Mouse (Mus musculus) megakaryocyte progenitor cell, adult 5-6 weeks (primary cell): ENCODE measurements around the gene Mgp. TPM values are rescaled to one million over a fixed set of nuclear protein-coding genes. Genes with fewer than 3 reads are reported as not detected.

ENCODE experiments used
- ATAC-seq: replicated peaks from 2 replicates; pipeline ENCODE4 v1.8.0; 2016; ENCODE audit warnings: mild to moderate bottlenecking, moderate TSS enrichment, inconsistent platforms; ENCODE audit not compliant: poor library complexity
- total RNA-seq, 2 experiments: library from RNA; stranded (forward) in 1 of 2; stranded (reverse) in 1 of 2; fragments of 157-497, 149-512 nt in 1 of 2; fragments of 200-1000 nt in 1 of 2; gene quantifications; 2 replicates each; pipeline versions ENCODE4 v1.2.3 to v1.2.4; 2015 to 2017

The Mgp gene
- total RNA-seq, 2 experiments from 2014 or later = not detected

DNA sequence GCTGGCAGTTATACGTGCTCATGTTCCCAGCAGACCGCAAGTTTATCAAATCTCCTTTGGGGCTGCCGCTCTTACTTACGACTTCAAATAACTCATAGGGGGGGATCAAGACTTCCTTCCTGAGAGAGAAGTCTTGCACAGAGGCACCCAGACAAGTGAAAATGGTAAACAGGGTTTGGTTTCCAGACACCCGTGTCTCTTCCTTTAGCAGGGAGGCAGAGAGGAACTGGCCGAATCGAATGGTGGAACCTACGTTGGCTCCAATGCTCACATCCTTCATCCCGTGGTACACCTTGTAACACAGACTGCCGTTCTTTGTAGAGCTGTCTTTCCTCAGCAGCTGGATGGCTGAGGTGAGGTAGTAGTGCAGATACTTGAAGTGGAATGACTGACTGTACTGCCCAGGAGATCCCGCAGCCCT, 21.3 kb downstream of the Mgp start:
- ATAC-seq = no peak

DNA sequence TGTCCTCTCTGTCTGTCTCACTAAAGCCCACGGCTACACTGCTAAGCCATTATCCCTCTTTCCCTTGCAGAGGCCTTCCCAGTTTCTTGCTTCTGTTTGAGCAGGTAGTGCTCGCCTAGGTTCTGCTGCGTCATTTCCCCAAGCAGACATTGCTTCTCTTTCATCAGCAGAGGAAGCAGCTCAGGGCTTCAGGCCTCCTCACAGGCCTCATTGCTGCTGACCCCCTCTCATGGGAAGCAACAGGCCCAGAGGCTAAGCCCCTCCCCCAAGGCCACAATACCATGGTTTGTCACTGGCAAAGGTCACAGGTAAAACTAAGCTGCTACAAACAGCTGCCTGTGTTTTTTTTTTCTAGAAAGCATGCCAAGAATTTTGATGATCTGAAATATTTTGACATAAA, 22.9 kb downstream of the Mgp start:
- ATAC-seq = no peak

DNA sequence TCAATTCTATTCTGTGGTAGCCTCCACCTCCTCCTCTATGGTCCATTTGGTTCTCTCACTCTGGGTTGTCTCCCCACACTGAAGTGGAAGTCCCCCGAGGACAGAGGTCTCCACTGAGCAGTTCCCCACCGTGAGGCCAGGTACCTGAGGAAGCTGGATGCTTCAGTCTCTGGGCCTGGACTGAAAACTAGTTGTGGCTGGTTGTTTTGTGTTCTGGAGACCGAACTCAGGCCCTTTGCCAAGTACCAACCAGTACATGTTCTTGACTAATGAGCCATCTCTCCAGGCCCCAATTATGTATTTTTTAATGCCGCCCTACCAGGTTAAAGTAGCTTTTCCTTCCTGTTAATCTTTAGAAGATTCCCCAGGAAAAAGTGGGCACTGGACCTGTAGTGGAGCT, 23.3 kb downstream of the Mgp start:
- ATAC-seq = no peak

DNA sequence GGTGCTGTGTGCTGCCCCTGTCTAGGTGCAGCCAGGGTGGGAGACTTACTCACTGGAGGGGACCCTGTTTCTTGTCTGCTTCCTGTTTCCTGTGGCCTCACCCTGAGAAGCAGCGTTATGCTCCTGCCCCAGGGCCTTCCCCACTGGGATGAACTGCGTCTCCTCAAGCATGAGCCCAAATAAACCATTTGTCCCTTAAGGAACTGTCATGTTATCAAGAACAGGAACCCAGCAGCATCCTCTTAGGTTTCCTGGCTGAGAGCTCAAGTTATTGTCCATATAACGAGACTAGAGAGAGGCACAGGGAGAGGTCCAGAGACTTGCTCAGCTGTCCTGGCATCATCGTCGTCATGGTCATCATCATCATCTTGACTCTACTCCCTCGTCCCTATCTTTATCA, 25.4 kb downstream of the Mgp start:
- ATAC-seq = no peak

DNA sequence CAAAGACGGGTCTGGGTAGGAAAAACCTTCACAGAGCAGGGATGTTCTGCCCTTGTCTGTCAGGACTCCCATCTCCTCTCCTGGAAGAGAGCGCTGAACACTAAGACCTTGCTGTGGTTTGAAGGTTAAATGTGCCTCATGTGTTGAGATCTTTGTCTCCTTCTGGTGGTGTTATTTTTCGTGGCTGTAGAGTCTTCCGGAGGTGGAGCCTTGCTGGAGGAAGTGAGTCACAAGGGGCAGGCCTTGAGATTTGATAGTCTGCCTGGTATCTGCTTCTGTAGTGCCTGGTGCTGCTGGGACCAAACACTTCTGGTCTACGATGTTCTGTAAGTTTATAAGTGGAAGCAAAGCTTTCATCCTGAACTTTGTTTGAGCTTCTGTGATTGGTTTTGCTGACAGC, 26.7 kb downstream of the Mgp start:
- no peak; the same call in 1 of the 2 replicates for ATAC-seq

DNA sequence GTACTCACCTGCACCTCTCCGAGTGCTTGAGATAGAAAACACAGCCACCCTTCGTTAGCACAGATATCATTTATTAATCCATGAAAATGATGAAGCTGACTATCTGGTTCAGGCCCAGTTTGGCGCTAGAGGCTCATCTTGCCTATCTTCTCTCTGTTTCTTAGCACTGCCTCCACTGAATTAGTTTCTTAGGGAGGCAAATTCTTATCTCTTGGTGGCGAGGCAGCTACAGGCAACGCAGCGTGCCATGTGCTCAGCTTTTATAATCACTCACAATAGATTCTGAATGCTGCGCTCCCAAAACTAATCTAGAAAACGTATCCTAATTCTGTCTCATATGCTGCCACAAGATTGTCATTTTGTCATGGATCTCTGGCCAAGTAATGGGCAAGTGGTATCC, 27.2 kb downstream of the Mgp start:
- peak; percentile 71 for ATAC-seq

DNA sequence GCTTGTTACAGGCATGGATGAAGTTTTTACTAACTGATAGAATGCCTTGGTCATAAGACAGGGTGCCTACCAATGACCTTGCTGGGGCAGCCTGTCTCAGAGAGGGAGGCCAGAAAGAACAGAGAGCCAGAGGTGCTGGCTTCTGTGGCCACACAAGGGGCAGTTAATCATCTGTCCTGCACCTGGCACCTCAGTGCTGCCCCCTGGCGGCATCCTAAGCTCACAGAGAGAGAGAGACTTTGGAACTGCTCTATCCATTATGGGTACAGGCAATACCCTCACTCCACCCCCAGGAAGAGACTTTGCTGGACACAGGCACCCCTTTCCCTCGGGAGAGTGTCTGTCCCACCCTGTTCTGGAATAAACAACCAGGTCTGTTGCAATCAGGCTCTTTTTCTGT, 27.8 kb downstream of the Mgp start:
- peak; percentile 80 for ATAC-seq

DNA sequence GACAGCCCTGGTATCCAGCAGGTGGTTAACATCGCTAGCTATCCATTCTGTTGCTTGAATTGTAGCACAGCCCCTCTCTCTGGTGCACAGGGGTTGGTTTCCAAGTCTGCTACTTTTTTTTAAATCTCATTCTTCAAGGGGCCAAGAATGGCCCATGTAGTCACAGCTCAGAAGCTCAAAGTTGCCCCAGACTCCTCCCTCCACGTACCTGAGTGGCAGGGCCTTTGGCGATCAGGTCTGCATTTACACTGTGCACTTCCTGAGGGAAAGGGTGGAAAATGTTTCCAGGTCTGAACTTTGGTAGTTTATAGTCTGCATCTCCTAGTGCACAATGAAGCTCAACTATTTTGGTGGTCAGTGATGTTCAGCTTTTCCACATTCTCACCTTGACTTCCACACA, 28.4 kb downstream of the Mgp start:
- no peak for ATAC-seq

DNA sequence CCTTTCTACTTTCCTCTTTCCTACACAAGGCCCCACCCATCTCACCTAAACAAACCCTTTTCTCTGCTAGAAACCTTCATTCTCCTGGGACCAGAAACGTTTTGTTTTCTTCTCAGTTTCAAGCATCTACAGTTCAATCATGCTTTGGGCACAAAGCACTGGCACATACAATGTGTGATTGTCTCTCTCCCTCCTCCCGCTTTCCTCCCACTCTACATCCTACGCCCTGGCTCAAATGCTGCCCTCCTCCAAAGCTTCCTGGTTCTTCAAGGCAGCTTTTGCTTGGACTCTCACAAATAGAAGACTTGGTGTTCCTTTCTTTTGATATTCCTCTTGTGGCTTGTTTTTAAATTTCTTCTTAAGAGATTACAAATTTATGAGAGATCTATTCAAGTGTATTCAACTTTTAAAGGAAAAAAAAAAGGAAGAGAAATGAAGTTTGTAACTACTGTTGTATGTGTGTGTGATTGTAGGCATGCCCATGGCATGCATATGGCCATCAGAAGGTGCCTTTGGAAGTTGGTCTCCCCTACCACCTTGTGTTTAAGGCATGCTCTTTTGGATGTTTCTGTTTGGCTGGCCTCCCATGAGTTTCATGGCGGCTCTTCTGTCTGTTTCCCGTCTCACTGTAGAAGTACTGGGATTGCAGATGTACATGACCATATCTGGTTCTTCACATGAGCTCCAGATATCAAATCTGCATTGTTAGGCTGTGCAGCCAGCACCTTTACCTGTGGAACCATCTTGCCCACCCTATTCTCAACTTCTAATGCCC, 29.7 kb downstream of the Mgp start:
- no peak for ATAC-seq

DNA sequence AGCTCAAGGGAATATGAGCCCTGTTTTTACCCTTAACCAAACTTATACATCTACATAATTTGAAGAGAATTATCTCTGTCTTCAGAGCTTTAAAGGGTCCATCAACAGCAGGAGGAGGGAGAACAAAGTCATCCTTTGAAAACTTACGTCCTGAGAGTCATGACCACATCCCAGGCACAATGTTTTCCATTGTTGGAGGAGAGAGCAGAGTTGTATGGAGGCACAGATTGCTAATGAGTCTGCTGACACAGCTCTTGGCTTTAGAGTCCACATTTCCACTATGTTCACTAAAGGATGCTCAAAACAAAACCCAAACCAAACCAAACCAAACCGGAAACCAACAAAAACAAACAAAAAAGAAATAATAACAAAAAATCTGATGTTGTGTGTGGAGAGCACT, 30.7 kb downstream of the Mgp start:
- ATAC-seq = no peak

DNA sequence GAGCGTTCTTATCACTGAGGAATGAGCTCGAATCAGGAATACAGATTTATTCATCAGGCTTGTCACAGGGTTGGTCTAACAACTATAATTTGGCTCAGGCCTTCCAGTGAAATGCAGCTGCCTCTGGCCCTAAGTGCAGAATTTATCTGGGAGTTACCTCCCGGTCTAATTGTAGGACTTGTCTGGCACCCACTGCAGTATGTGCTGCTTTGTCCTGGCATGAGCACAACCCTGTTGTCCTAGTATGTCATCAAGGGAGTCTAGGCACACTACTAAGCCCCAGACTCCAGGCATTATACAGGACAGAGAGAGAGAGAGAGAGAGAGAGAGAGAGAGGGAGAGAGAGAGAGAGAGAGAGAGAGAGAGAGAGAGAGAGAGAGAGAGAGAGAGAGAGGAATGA, 38.3 kb downstream of the Mgp start:
- no peak for ATAC-seq

DNA sequence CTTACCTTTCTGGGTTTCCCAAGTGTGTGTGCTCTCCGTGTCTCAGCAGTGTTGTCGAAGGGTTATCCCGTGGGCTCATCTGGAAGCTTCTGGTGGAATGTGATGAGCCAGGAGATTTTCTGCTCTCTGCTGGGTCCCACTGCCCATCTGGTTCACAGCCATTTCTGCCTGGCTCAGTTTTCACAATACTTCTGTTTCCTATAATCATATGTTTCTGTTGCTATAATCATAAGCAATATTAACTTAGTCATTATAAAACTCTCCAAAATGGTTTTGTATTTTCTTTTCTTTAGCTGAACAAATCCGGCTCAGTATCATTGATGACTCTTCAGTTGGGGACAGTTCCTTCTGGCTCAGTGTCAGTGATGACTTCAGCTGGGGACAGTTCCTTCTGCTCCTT, 40.3 kb downstream of the Mgp start, which contains the start of gene Smco3:
TSS of gene Smco3 (minus strand) at position 101 of the 400 bp plus-strand sequence.
- ATAC-seq = no peak

DNA sequence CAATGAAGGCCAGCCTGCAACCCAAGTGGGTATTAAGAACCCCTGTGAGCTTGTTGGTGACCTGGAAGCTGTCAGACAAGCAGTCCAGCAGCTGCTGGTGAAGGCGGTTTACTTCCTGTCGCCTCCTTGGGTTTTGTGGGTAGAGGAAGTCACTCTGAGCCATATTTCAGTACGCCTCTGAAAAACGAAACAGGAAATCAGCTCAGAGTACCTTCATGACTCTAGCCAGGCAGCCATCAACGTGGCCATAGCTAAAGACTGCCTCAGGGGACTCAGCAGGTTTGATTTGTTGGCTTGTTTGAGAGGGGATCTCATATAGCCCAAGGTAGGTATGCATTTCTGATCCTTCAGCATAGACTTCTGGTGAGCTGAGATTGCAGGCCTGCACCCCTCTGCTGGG, 43.9 kb downstream of the Mgp start:
- peak; percentile 21; the same call in 1 of the 2 replicates for ATAC-seq

DNA sequence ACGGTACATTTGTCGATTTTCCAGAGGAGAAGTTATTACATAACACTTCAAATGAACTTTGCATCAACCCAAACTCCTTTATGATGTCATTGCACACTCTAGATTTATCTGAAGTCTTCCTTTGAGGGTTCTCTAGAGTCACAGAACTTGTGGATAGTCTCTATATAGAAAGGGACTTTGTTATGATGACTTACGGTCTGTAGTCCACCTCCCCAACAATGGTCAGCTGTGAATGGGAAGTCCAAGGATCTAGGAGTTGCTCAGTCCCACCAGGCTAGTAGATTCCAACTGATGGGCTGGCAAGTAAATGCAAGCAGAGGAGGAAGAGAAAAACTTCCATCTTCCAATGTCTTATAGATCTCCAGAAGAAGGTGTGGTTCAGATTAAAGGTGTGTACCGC, 46.9 kb downstream of the Mgp start:
- no peak for ATAC-seq

DNA sequence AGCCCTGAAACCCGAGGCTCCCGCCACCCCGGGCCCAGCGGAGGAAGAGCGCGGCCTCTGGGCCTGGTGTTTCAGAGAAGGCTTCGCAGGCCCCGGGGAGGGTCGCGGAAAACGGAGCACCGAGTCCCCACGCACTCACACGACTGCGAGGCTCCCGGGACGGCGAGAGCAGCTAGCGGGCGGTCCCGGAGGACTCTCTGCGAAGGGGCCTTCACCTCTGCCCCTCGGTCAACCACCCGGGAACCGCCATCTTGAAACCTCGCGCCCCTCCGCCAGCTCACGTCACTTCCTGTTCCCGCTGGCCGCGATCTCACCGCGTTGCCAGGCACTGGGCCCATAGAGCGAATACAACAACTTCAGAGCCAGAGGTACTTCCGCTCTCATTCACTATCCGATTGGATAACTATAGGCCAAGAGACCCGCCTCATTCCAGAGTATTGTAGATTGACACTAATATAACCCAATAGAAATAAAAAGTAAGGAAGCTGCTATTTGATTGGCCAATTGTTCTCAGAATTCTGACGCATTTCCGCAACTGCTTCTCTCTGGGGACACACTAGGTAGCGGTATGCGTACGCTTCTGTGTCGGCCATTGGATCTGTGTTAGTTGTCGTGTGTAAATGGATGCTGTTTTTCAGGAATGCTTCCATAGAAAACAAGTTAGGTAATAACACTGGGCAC, 47.6 kb downstream of the Mgp start, which contains the start of gene Wbp11:
TSS of gene Wbp11 (minus strand) at position 353 of the 681 bp plus-strand sequence.
- peak; percentile 96 for ATAC-seq

DNA sequence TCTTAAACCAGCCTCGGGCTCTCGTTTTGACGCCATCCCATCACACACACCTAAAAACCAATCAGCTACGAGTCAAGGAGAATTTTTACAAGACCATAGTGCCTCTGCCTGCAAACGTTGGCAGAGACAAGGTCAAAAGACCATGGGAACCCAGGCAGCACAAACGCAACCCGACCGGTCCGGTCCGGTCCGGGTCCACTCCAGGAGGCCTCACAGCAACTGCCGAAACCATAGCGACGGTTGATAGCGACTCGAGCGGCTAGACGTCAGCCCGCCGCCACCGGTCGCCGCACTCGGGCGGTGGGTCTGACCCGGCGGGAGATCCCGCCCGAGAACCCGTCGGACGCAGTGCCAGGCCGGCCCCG, 48.1 kb downstream of the Mgp start, which contains the start of gene BC049715:
TSS of gene BC049715 (plus strand) at position 111 of the 365 bp plus-strand sequence.
- ATAC-seq = peak; percentile 15

DNA sequence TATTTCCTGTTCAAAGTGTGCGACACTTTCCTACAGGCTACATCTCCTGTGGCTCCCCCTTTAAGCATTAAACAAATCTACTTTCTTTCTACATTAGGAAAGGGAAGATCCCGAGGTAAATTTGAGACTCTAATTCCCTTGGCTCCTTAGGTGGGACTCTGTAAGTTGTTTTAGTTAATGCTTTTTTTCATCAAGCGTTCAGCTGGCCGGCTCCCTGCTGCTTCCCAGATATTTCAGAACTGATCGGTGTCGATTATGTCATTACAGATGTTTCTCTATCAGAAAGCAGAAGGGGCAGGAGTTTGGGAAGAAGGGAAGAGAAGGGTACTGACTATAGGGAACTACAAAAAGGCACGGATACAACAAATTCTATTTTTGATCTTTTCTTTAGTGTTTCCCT, 48.5 kb downstream of the Mgp start:
- no peak for ATAC-seq

DNA sequence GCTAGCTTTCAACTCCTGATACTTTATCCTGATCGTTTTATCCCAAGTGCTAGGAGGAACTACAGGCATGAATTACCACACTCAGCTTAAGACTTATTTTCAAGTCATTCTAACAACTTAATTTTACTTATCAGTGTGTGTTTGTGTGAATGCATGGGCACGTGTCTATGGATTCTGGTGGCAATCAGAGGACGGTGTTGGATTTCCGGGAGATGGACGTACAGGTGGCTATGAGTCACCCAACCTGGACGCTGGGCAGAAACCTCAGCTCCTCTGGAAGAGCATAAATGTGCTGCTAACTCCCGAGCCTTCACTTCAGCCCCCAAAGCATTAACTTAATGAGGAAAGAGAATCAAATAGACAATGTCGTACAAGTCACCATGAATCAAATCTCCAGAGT, 50.6 kb downstream of the Mgp start:
- ATAC-seq = no peak
